Mouse (Mus musculus) cerebellum, postnatal 36 days (tissue): ENCODE results near the gene Gli1.

Experiments used
- DNase-seq, 2 experiments: peaks; one replicate each; pipeline ENCODE4 v3.0.0; 2021 to 2022; ENCODE audit warnings: mixed read lengths in 2 of 2

The Gli1 gene

GRCm38 (mm10) chr10:127290307-127290929 lies 51.4 kb downstream of the Gli1 start:
- peak; percentile 100 for DNase-seq

GRCm38 (mm10) chr10:127289573-127290191 lies 52.1 kb downstream of the Gli1 start:
- DNase-seq: peak; percentile 83 to 84

GRCm38 (mm10) chr10:127288800-127289572 lies 52.8 kb downstream of the Gli1 start, which contains the start of gene Mbd6:
Mbd6 (minus strand) TSS chr10:127289018.
- DNase-seq: peak; percentile 88 to 92

- no peak for DNase-seq
Measured at GRCm38 (mm10) chr10:127288328-127288799, 53.4 kb downstream of the Gli1 start.

GRCm38 (mm10) chr10:127287936-127288293 lies 53.9 kb downstream of the Gli1 start:
- DNase-seq: no peak

- DNase-seq: peak in 1 of 2 experiments; percentile 19
Measured at GRCm38 (mm10) chr10:127287271-127287935, 54.4 kb downstream of the Gli1 start.

- DNase-seq: peak in 1 of 2 experiments; percentile 13
Measured at GRCm38 (mm10) chr10:127286730-127287129, 55.0 kb downstream of the Gli1 start.

- no peak for DNase-seq
Measured at GRCm38 (mm10) chr10:127286194-127286593, 55.6 kb downstream of the Gli1 start.

GRCm38 (mm10) chr10:127285644-127286043 lies 56.1 kb downstream of the Gli1 start:
- peak in 1 of 2 experiments; percentile 20 for DNase-seq

- no peak for DNase-seq
Measured at GRCm38 (mm10) chr10:127284724-127285500, 56.9 kb downstream of the Gli1 start.

GRCm38 (mm10) chr10:127284105-127284622 lies 57.6 kb downstream of the Gli1 start:
- peak in 1 of 2 experiments; percentile 14 for DNase-seq

GRCm38 (mm10) chr10:127282620-127283215 lies 59.1 kb downstream of the Gli1 start:
- no peak for DNase-seq

GRCm38 (mm10) chr10:127281316-127281715 lies 60.5 kb downstream of the Gli1 start:
- DNase-seq: no peak
